Mouse (Mus musculus) forebrain, embryonic 15.5 days (tissue): ENCODE measurements around the gene Hoxd10. TPM values are rescaled to one million over a fixed set of nuclear protein-coding genes. Genes with fewer than 3 reads are reported as not detected.

Experiments used
- ATAC-seq: fragments of 200-750 bp; cut with Nextera tagmentation; replicated peaks from 2 replicates; pipeline ENCODE4 v1.8.0; 2017; ENCODE audit warnings: mild to moderate bottlenecking, moderate TSS enrichment, moderate library complexity
- H3K27ac ChIP-seq: fragments of 300-500 bp; sonication (generic); replicated peaks from 2 replicates; pipeline ENCODE4 v1.5.1; 2015; ENCODE audit warnings: mild to moderate bottlenecking, inconsistent platforms
- H3K27me3 ChIP-seq: fragments of 300-500 bp; sonication (generic); 2 replicates; pipeline ENCODE4 v1.6.1; 2015; ENCODE audit warnings: inconsistent platforms
- H3K36me3 ChIP-seq: fragments of 300-500 bp; sonication (generic); 2 replicates; pipeline ENCODE4 v1.6.1; 2015; ENCODE audit warnings: mild to moderate bottlenecking, inconsistent platforms
- H3K4me1 ChIP-seq: fragments of 300-500 bp; sonication (generic); 2 replicates; pipeline ENCODE4 v1.6.1; 2015; ENCODE audit warnings: inconsistent platforms
- H3K4me2 ChIP-seq: fragments of 300-500 bp; sonication (generic); replicated peaks from 2 replicates; pipeline ENCODE4 v1.6.1; 2015; ENCODE audit warnings: mild to moderate bottlenecking, inconsistent platforms
- H3K4me3 ChIP-seq: fragments of 300-500 bp; sonication (generic); 2 replicates; pipeline ENCODE4 v1.5.1; 2015; ENCODE audit warnings: mild to moderate bottlenecking, inconsistent platforms
- H3K9ac ChIP-seq: fragments of 300-500 bp; sonication (generic); replicated peaks from 2 replicates; pipeline ENCODE4 v1.6.1; 2015; ENCODE audit warnings: mild to moderate bottlenecking, inconsistent platforms
- H3K9me3 ChIP-seq: fragments of 300-500 bp; sonication (generic); 2 replicates; pipeline ENCODE4 v1.6.1; 2016; ENCODE audit warnings: inconsistent platforms
- WGBS: fragments of 180-500 bp; shearing (Covaris S2); methylation state at CpG from one replicate; pipeline ENCODE4 v1.1.7; 2015; ENCODE audit warnings: mixed read lengths; 5-methylcytosine and 5-hydroxymethylcytosine counted together
- polyA plus RNA-seq: library from polyadenylated mRNA; unstranded; fragments of >200 nt; fragmentation: Nextera tagmentation; extraction: Ambion mirVana; gene quantifications from 2 replicates; pipeline ENCODE4 v1.2.1, GENCODE M21; 2015

Gene Hoxd10
- polyA plus RNA-seq, 1 experiment from 2014 or later: not detected

DNA sequence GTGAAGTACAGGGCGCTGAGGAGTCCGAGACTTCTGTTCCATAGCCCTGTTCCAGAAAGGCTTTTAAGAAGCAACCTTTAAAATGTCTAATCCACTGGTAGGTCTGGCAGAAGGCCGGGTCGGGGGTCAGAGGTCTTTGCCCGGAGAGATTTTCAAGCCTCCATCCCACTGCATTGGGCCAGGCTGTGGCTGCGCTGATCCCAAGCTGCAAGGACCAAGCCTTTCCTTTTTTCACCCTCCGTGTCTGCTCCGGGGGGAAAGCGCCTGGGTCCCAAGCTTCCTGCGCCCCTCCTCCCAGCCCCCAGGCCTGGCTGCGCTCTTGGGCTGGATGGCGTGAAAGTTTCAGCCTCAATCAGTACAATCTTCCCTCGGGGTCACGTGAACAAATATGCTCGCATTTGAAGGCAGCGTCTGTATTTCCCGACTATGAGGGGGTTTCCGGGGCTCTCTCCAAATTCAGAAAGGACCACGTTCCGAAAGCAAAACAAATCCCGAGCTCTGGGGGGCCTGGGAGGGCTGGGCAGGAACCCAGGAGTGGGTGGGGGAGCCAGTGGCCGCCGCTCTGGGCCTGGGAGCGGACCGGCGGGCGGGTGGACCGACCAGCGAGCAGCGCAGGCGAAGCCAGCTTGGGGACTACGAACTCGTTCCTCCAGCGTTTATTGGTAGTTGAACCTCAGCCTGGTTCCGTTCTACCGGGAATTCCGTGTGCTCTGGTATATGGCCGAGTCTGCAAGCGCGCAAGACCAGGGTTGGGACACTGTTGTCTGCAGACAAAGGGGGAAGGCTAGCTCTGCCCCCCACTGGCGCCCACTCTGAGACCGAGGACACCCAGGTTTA, 44.3 kb downstream of the Hoxd10 start:
- under 1% methylated on average over 42 of the region's 42 CpGs for WGBS
- H3K9me3 ChIP-seq: no peaks in the 10 kb centered on the region
- H3K27ac ChIP-seq: no peak overlapping the region
- no peak overlapping the region for H3K4me2 ChIP-seq
- peaks cover 7% of the 10 kb centered on the region for H3K4me1 ChIP-seq
- no peaks in the 10 kb centered on the region for H3K36me3 ChIP-seq
- peaks cover 98% of the 10 kb centered on the region for H3K27me3 ChIP-seq
- H3K9ac ChIP-seq: no peak overlapping the region
- no peak for ATAC-seq
- no peak overlapping the region for H3K4me3 ChIP-seq

GRCm38 (mm10) chr2:74736688-74737577, 45.2 kb downstream of the Hoxd10 start:
- Histone ChIP-seq H3K27ac (no peak overlapping the region), H3K4me3 (no peak overlapping the region), H3K4me1 (peaks cover 7% of the 10 kb centered on the region), H3K9me3 (no peaks in the 10 kb centered on the region), H3K4me2 (no peak overlapping the region), H3K9ac (no peak overlapping the region), H3K27me3 (peaks cover 97% of the 10 kb centered on the region), H3K36me3 (no peaks in the 10 kb centered on the region)
- ATAC-seq: no peak
- WGBS: 3% methylated on average over 15 of the region's 15 CpGs

DNA sequence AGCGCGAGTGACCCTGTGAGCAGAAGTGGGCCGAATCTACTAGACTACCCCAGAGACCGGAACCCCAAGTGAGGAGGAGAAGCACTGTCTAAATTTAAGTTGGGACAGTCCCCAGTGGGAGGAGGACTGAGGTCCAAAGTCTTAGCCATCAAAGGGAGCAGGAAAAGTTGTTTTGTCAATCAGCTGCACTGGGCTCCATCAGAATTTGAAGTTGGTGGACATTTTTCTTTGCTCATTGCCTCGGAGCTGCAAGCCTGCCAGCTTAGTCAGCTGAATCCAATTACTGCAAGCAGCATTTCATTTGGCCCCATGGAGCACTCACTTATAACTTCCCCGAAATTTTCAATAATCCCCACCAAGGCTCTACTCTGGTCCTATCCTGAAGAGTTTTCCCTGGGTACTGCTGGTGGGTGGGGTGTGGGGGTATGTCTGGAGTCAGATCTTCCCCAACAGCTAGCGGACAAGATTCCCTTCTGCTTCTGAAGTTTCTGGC, 45.9 kb downstream of the Hoxd10 start:
- Histone ChIP-seq H3K27me3 (peaks cover 98% of the 10 kb centered on the region), H3K36me3 (no peaks in the 10 kb centered on the region), H3K4me2 (no peak overlapping the region), H3K27ac (no peak overlapping the region), H3K4me3 (no peak overlapping the region), H3K9me3 (no peaks in the 10 kb centered on the region), H3K4me1 (peaks cover 7% of the 10 kb centered on the region), H3K9ac (no peak overlapping the region)
- WGBS: 1% methylated on average over 7 of the region's 7 CpGs
- no peak for ATAC-seq

- H3K4me2 ChIP-seq: no peak overlapping the region
- no peaks in the 10 kb centered on the region for H3K9me3 ChIP-seq
- no peak overlapping the region for H3K27ac ChIP-seq
- no peak overlapping the region for H3K9ac ChIP-seq
- under 1% methylated on average over 20 of the region's 20 CpGs for WGBS
- H3K36me3 ChIP-seq: no peaks in the 10 kb centered on the region
- H3K4me1 ChIP-seq: peaks cover 4% of the 10 kb centered on the region; the same call in 1 of the 2 replicates
- H3K4me3 ChIP-seq: no peak overlapping the region
- peaks cover 97% of the 10 kb centered on the region for H3K27me3 ChIP-seq
- no peak for ATAC-seq
Measured at GRCm38 (mm10) chr2:74738623-74739475, 47.1 kb downstream of the Hoxd10 start.

DNA sequence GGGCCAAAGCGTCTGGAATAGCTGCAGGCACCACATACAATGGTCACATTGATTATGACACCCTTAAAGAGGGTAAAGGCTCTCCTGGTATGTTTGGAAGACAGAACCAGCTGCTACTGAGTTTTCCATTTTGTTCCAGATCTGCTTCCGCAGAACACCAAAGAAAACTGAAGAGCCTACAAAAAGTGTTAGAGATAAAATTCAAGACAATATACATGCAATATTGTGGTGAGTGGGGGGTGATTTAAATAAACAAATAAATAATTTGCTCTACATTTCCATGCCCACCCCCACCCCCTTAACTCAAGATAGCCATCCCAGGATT, 47.7 kb downstream of the Hoxd10 start:
- no peak for ATAC-seq
- H3K9ac ChIP-seq: no peak overlapping the region
- no peak overlapping the region for H3K4me3 ChIP-seq
- peaks cover 97% of the 10 kb centered on the region for H3K27me3 ChIP-seq
- H3K4me1 ChIP-seq: peaks cover 4% of the 10 kb centered on the region; the same call in 1 of the 2 replicates
- H3K27ac ChIP-seq: no peak overlapping the region
- no peaks in the 10 kb centered on the region for H3K9me3 ChIP-seq
- no peak overlapping the region for H3K4me2 ChIP-seq
- 3% methylated on average over 2 of the region's 2 CpGs for WGBS
- H3K36me3 ChIP-seq: no peaks in the 10 kb centered on the region

GRCm38 (mm10) chr2:74739869-74740268, 48.1 kb downstream of the Hoxd10 start:
- H3K9ac ChIP-seq: no peak overlapping the region
- no peak overlapping the region for H3K4me3 ChIP-seq
- H3K36me3 ChIP-seq: no peaks in the 10 kb centered on the region
- under 1% methylated on average over 14 of the region's 14 CpGs for WGBS
- no peak overlapping the region for H3K4me2 ChIP-seq
- ATAC-seq: no peak
- H3K9me3 ChIP-seq: no peaks in the 10 kb centered on the region
- H3K27me3 ChIP-seq: peaks cover 97% of the 10 kb centered on the region
- peaks cover 4% of the 10 kb centered on the region; the same call in 1 of the 2 replicates for H3K4me1 ChIP-seq
- no peak overlapping the region for H3K27ac ChIP-seq

DNA sequence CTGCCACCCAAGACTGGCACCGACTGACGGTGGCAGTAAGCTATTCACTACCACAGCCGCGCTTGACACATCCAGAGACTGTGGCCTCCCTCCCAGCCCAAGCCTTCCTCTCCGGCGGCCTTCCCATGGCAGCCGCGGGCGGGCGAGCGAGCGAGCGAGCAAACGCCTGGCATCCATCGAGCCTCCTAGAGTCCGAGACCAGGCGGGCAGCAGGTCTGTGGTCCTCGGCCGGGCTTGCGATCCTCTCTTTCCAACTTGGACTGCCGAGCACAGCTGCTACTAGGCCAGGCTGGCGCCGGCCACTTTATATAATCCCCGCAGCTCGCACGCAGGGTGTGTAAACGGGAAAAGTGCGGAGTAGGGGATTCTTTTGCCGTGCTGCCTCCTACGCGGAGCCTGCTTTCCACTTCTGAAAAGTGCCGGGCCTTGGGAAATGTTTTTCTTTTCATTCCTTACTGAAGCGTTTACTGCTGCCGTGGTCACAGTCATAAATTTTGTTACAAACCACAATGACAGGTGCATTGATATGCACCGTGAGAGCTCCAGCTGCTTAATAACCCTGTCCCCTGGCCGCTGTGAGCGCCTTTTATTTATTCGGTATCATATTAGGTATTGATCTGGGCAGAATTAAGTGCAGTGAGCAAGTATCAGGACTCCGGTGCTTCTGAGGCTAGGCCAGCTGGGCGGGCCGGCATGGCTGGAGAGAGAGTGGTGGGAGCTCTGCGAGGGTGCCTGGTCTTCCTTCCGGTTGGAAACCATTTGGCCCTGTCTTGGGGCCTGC, 48.8 kb downstream of the Hoxd10 start:
- no peak overlapping the region for H3K4me2 ChIP-seq
- no peak overlapping the region for H3K27ac ChIP-seq
- no peaks in the 10 kb centered on the region for H3K36me3 ChIP-seq
- peaks cover 4% of the 10 kb centered on the region; the same call in 1 of the 2 replicates for H3K4me1 ChIP-seq
- under 1% methylated on average over 43 of the region's 43 CpGs for WGBS
- H3K9ac ChIP-seq: no peak overlapping the region
- no peaks in the 10 kb centered on the region for H3K9me3 ChIP-seq
- peaks cover 97% of the 10 kb centered on the region for H3K27me3 ChIP-seq
- no peak for ATAC-seq
- H3K4me3 ChIP-seq: no peak overlapping the region

DNA sequence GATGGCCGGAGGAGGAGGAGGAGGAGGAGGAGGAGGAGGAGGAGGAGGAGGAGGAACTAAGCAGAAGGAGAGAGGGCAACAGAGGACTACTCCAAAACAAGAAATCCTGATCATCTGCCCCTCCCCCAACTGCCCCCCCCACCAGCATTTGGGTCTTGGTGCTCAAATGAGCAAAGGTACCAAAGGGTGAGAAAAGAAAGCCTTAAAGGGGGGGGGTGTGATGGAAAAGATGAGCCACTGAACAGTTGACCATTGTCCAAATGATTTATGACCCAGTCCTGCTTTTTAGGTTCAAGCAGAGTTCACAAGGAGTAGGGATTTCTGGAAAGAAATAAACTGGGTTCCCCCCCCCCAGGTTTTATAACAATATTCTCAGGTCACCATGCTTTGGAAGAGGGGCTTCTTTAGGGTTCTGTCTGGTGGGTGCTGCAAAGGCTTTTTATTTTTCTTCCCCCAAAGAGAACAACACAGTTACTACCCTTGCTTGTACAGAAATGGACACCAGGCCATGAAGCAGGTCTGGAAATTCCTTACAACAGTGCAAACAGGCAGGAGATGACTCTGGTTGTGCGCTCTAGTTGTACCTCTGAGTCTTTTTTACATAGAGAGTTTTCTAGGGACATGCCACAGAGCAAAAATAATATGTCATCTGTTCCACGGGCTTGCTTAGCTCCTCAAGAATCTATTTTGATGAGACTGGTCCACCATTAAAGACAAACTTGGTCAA, 49.7 kb downstream of the Hoxd10 start:
- 30% methylated on average over 2 of the region's 3 CpGs for WGBS
- Histone ChIP-seq H3K36me3 (no peaks in the 10 kb centered on the region), H3K4me3 (no peak overlapping the region), H3K4me1 (no peaks in the 10 kb centered on the region), H3K9ac (no peak overlapping the region), H3K27ac (no peak overlapping the region), H3K4me2 (no peak overlapping the region), H3K27me3 (peaks cover 97% of the 10 kb centered on the region), H3K9me3 (no peaks in the 10 kb centered on the region)
- no peak for ATAC-seq

DNA sequence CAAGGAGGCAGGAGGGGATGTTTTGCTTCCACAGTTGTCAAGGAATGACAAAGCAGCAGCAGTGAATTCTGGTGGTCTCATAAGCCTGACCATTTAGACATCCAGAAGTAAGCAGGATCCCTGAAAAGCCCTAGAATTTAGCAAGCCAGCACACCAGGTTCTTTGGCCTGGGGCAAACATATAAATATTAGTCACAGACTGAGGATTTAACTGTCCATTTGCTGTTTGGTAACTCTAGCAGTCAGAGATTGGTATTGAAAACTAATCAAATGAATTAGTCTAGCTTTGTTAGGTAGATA, 50.2 kb downstream of the Hoxd10 start:
- Histone ChIP-seq H3K4me2 (no peak overlapping the region), H3K27ac (no peak overlapping the region), H3K4me1 (no peaks in the 10 kb centered on the region)

More for the DNA sequence above, 50.2 kb downstream of the Hoxd10 start:
- ATAC-seq: no peak
- H3K36me3 ChIP-seq: no peaks in the 10 kb centered on the region
- H3K27me3 ChIP-seq: peaks cover 97% of the 10 kb centered on the region
- H3K9me3 ChIP-seq: no peaks in the 10 kb centered on the region
- no peak overlapping the region for H3K9ac ChIP-seq
- H3K4me3 ChIP-seq: no peak overlapping the region
